ENCODE assay signal across 8 mouse cellular contexts in genomic region chr9:44318076-44318825, GRCm38 (mm10). TPM values are rescaled to one million over a fixed set of nuclear protein-coding genes. Genes with fewer than 3 reads are reported as not detected.
A peak's percentile ranks its signal among the peaks of the same experiment; 100 is the strongest.
DNase-seq lines count a peak whose midpoint lies in the region; ATAC-seq and TF ChIP-seq lines count a peak whose summit lies in the region.

No protein-coding gene starts in this region.

- 62% methylated on average over 5 of the region's 5 CpGs for WGBS in lung, embryonic 15.5 days
- WGBS in forebrain, postnatal 0 days = 48% methylated on average over 5 of the region's 5 CpGs
- WGBS in limb, embryonic 11.5 days = 62% methylated on average over 5 of the region's 5 CpGs
- WGBS in small intestine, adult 2 months = 22% methylated on average over 5 of the region's 5 CpGs

- no peak for ATAC-seq in lung, embryonic 15.5 days (ENCODE audit: borderline replicate concordance, extremely low read depth, low FRiP score, low TSS enrichment)
- ATAC-seq in forebrain, postnatal 0 days = no peak
- ATAC-seq in limb, embryonic 11.5 days (ENCODE audit: insufficient number of reproducible peaks, low FRiP score, low TSS enrichment, low read depth) = no peak

- TF ChIP-seq POLR2A in small intestine, adult 2 months (IDR thresholded peaks at IDR 0.05; ENCODE audit: low read depth, low read length) = peak; percentile 39

- H3K9ac ChIP-seq in lung, embryonic 15.5 days = peak overlapping the region; percentile 20
- H3K9ac ChIP-seq in forebrain, postnatal 0 days = peak overlapping the region; percentile 87
- H3K9ac ChIP-seq in limb, embryonic 11.5 days (ENCODE audit: low read length) = no peak overlapping the region

- no peaks in the 10 kb centered on the region for H3K27me3 ChIP-seq in lung, embryonic 15.5 days
- no peaks in the 10 kb centered on the region for H3K27me3 ChIP-seq in forebrain, postnatal 0 days (ENCODE audit: insufficient read depth, low read length)
- no peaks in the 10 kb centered on the region for H3K27me3 ChIP-seq in limb, embryonic 11.5 days (ENCODE audit: control insufficient read depth, insufficient read depth, low read length)
- no peaks in the 10 kb centered on the region for H3K27me3 ChIP-seq in small intestine, adult 2 months (ENCODE audit: control insufficient read depth, insufficient read depth, low read length)

- H3K27ac ChIP-seq in lung, embryonic 15.5 days = no peak overlapping the region
- no peak overlapping the region for H3K27ac ChIP-seq in forebrain, postnatal 0 days (ENCODE audit: low read depth, low read length)
- no peak overlapping the region for H3K27ac ChIP-seq in limb, embryonic 11.5 days (replicated peaks; ENCODE audit: low read depth, low read length)
- peak overlapping the region; percentile 90 for H3K27ac ChIP-seq in small intestine, adult 2 months (ENCODE audit: insufficient read depth, low read depth, low read length)

- H3K9me3 ChIP-seq in lung, embryonic 15.5 days = no peaks in the 10 kb centered on the region
- H3K9me3 ChIP-seq in forebrain, postnatal 0 days (ENCODE audit: low read length) = no peaks in the 10 kb centered on the region
- H3K9me3 ChIP-seq in limb, embryonic 11.5 days (ENCODE audit: control insufficient read depth, low read length) = no peaks in the 10 kb centered on the region

- peak overlapping the region; percentile 77; the same call in 1 of the 2 replicates for H3K4me3 ChIP-seq in lung, embryonic 15.5 days
- H3K4me3 ChIP-seq in forebrain, postnatal 0 days (ENCODE audit: low read depth, low read length) = peak overlapping the region; percentile 91
- no peak overlapping the region for H3K4me3 ChIP-seq in limb, embryonic 11.5 days (ENCODE audit: low read depth, low read length)
- H3K4me3 ChIP-seq in small intestine, adult 2 months (ENCODE audit: low read depth, low read length) = peak overlapping the region; percentile 97

- DNase-seq in lung, postnatal 36 days = no peak
- no peak for DNase-seq in forebrain, postnatal 0 days
- no peak for DNase-seq in limb, embryonic 11.5 days (ENCODE audit: low spot score)
- DNase-seq in thymus, postnatal 10 days (ENCODE audit: low spot score in 2 of 2) = no peak
- DNase-seq in right cerebral cortex, postnatal 10 days (ENCODE audit: low spot score in 2 of 2) = no peak
- no peak for DNase-seq in urinary bladder, adult 2 months (ENCODE audit: low spot score)

- H3K4me1 ChIP-seq in lung, embryonic 15.5 days = peaks cover 25% of the 10 kb centered on the region
- H3K4me1 ChIP-seq in forebrain, postnatal 0 days (ENCODE audit: insufficient read depth) = peaks cover 19% of the 10 kb centered on the region
- H3K4me1 ChIP-seq in limb, embryonic 11.5 days (ENCODE audit: control insufficient read depth, insufficient read depth, low read length) = peaks cover 8% of the 10 kb centered on the region
- H3K4me1 ChIP-seq in small intestine, adult 2 months (ENCODE audit: control insufficient read depth, insufficient read depth, insufficient read length, low read length) = peaks cover 3% of the 10 kb centered on the region; the same call in 1 of the 2 replicates

- H3K36me3 ChIP-seq in lung, embryonic 15.5 days = peaks cover 29% of the 10 kb centered on the region
- H3K36me3 ChIP-seq in forebrain, postnatal 0 days (ENCODE audit: insufficient read depth) = peaks cover 30% of the 10 kb centered on the region
- H3K36me3 ChIP-seq in limb, embryonic 11.5 days (ENCODE audit: control insufficient read depth, insufficient read depth, low read length) = no peaks in the 10 kb centered on the region; the same call in 1 of the 2 replicates
- H3K36me3 ChIP-seq in small intestine, adult 2 months (ENCODE audit: control insufficient read depth, insufficient read depth, low read length) = peaks cover 43% of the 10 kb centered on the region

- no peak for TF ChIP-seq CTCF in forebrain, postnatal 0 days (IDR thresholded peaks at IDR 0.05; ENCODE audit: low read depth)
- no peak for TF ChIP-seq CTCF in small intestine, adult 2 months (IDR thresholded peaks at IDR 0.05; ENCODE audit: extremely low read depth, insufficient read length, insufficient replicate concordance, low read depth, low read length)

- H3K4me2 ChIP-seq in lung, embryonic 15.5 days = peak overlapping the region; percentile 85
- peak overlapping the region; percentile 71 for H3K4me2 ChIP-seq in forebrain, postnatal 0 days (ENCODE audit: low read depth)
- H3K4me2 ChIP-seq in limb, embryonic 11.5 days (ENCODE audit: low read depth, severe bottlenecking) = peak overlapping the region; percentile 79; the same call in 1 of the 2 replicates

RNA-seq across cellular contexts. Expression of gene C2cd2l, which starts 1.8 kb away (rescaled TPM):
- 6.8 and 8.5 TPM in 2 replicates for polyA plus RNA-seq in lung, embryonic 15.5 days (2015; fragmentation: Nextera tagmentation; extraction: Ambion mirVana)
- 42.9 and 54.2 TPM in 2 replicates for total RNA-seq in forebrain, postnatal 0 days (2014; rRNA removed)
- polyA plus RNA-seq in forebrain, postnatal 0 days (2015; fragmentation: Nextera tagmentation; extraction: Ambion mirVana) = 26.2 and 33.2 TPM in 2 replicates
- polyA plus RNA-seq in limb, embryonic 11.5 days (2014; fragmentation: Nextera tagmentation; extraction: Ambion mirVana) = 6.5 and 7.6 TPM in 2 replicates
- polyA plus RNA-seq in small intestine, adult 2 months (2012; rRNA removed) = 113 and 257 TPM in 2 replicates
- polyA plus RNA-seq in urinary bladder, adult 2 months (2012; rRNA removed) = 30.5 and 31.4 TPM in 2 replicates

RNA-seq across cellular contexts. Expression of gene Dpagt1, which starts 7.6 kb away (rescaled TPM):
- 33.5 and 36.5 TPM in 2 replicates for polyA plus RNA-seq in lung, embryonic 15.5 days (2015; fragmentation: Nextera tagmentation; extraction: Ambion mirVana)
- 17.7 and 18.3 TPM in 2 replicates for total RNA-seq in forebrain, postnatal 0 days (2014; rRNA removed)
- 30.1 and 30.6 TPM in 2 replicates for polyA plus RNA-seq in forebrain, postnatal 0 days (2015; fragmentation: Nextera tagmentation; extraction: Ambion mirVana)
- polyA plus RNA-seq in limb, embryonic 11.5 days (2014; fragmentation: Nextera tagmentation; extraction: Ambion mirVana) = 52.3 and 55.8 TPM in 2 replicates
- polyA plus RNA-seq in small intestine, adult 2 months (2012; rRNA removed) = 27.7 and 47.4 TPM in 2 replicates
- 24.7 and 25.8 TPM in 2 replicates for polyA plus RNA-seq in urinary bladder, adult 2 months (2012; rRNA removed)

RNA-seq across cellular contexts. Expression of gene Hinfp, which starts 12.8 kb away (rescaled TPM):
- polyA plus RNA-seq in lung, embryonic 15.5 days (2015; fragmentation: Nextera tagmentation; extraction: Ambion mirVana) = 21.4 and 21.7 TPM in 2 replicates
- 24.4 and 29.5 TPM in 2 replicates for total RNA-seq in forebrain, postnatal 0 days (2014; rRNA removed)
- polyA plus RNA-seq in forebrain, postnatal 0 days (2015; fragmentation: Nextera tagmentation; extraction: Ambion mirVana) = 10.7 and 14.2 TPM in 2 replicates
- polyA plus RNA-seq in limb, embryonic 11.5 days (2014; fragmentation: Nextera tagmentation; extraction: Ambion mirVana) = 19.5 and 28.4 TPM in 2 replicates
- 20.6 and 20.8 TPM in 2 replicates for polyA plus RNA-seq in small intestine, adult 2 months (2012; rRNA removed)
- polyA plus RNA-seq in urinary bladder, adult 2 months (2012; rRNA removed) = 20.2 and 22.7 TPM in 2 replicates

RNA-seq across cellular contexts. Expression of gene H2afx, which starts 16.2 kb away (rescaled TPM):
- polyA plus RNA-seq in lung, embryonic 15.5 days (2015; fragmentation: Nextera tagmentation; extraction: Ambion mirVana) = 357 and 365 TPM in 2 replicates
- 97.8 and 109 TPM in 2 replicates for total RNA-seq in forebrain, postnatal 0 days (2014; rRNA removed)
- polyA plus RNA-seq in forebrain, postnatal 0 days (2015; fragmentation: Nextera tagmentation; extraction: Ambion mirVana) = 143 and 149 TPM in 2 replicates
- 507 and 525 TPM in 2 replicates for polyA plus RNA-seq in limb, embryonic 11.5 days (2014; fragmentation: Nextera tagmentation; extraction: Ambion mirVana)
- polyA plus RNA-seq in small intestine, adult 2 months (2012; rRNA removed) = 180 and 255 TPM in 2 replicates
- 19.8 and 22.1 TPM in 2 replicates for polyA plus RNA-seq in urinary bladder, adult 2 months (2012; rRNA removed)

RNA-seq across cellular contexts. Expression of gene Hmbs, which starts 25.8 kb away (rescaled TPM):
- 123 and 135 TPM in 2 replicates for polyA plus RNA-seq in lung, embryonic 15.5 days (2015; fragmentation: Nextera tagmentation; extraction: Ambion mirVana)
- 38.1 and 38.6 TPM in 2 replicates for total RNA-seq in forebrain, postnatal 0 days (2014; rRNA removed)
- 53.3 and 55.0 TPM in 2 replicates for polyA plus RNA-seq in forebrain, postnatal 0 days (2015; fragmentation: Nextera tagmentation; extraction: Ambion mirVana)
- polyA plus RNA-seq in limb, embryonic 11.5 days (2014; fragmentation: Nextera tagmentation; extraction: Ambion mirVana) = 145 and 153 TPM in 2 replicates
- 37.0 and 44.0 TPM in 2 replicates for polyA plus RNA-seq in small intestine, adult 2 months (2012; rRNA removed)
- polyA plus RNA-seq in urinary bladder, adult 2 months (2012; rRNA removed) = 34.4 and 40.7 TPM in 2 replicates
